Mouse (Mus musculus): ENCODE data around the gene Igdcc3. TPM values are rescaled to one million over a fixed set of nuclear protein-coding genes. Genes with fewer than 3 reads are reported as not detected.
A peak's percentile ranks its signal among the peaks of the same experiment; 100 is the strongest.

Igdcc3 gene
- polyA plus RNA-seq, 1 experiment from 2014 or later: 0.19 TPM

GRCm38 (mm10) chr9:65230250-65230649, 89.3 kb downstream of the Igdcc3 start:
- Histone ChIP-seq H3K27me3 (no peaks in the 10 kb centered on the region), H3K9me3 (replicated peaks) (no peaks in the 10 kb centered on the region), H3K4me3 (no peak overlapping the region), H3K9ac (no peak overlapping the region), H3K27ac (no peak overlapping the region), H3K4me2 (no peak overlapping the region), H3K36me3 (0 out of 2 replicates have a peak, but pooled peaks cover 6% of the 10 kb centered on the region), H3K4me1 (replicated peaks) (no peaks in the 10 kb centered on the region)
- WGBS: 71% methylated on average over 6 of the region's 6 CpGs
- ATAC-seq (replicated peaks; ENCODE audit: insufficient number of reproducible peaks, insufficient read depth, low FRiP score, low read depth): no peak

DNA sequence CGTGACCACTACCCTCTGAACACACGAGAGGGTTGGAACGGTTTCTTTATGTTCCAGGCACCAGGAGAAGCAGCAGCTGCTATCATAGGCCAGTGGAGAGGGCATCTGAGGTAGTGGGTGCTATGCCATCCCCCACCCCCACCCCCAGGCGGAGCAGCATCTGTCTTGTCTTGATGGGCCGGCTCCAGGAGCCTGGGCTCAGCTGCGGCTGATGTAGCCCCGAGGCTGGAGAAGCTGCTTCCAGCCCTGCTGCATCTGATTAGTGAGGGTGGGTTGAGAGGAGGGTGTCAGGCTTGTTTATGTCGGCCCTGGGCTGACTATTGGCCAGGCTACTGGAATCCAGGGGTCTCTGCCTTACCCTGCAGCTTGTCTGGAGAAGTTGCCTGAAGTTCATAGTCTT, 90.3 kb downstream of the Igdcc3 start:
- H3K4me1 ChIP-seq (replicated peaks): no peaks in the 10 kb centered on the region
- ATAC-seq (replicated peaks; ENCODE audit: insufficient number of reproducible peaks, insufficient read depth, low FRiP score, low read depth): 0 out of 2 replicates have a peak, but pooled peaks have one; percentile 18
- 58% methylated on average over 8 of the region's 8 CpGs for WGBS
- H3K27ac ChIP-seq: no peak overlapping the region
- H3K4me2 ChIP-seq: no peak overlapping the region
- H3K27me3 ChIP-seq: no peaks in the 10 kb centered on the region
- H3K9ac ChIP-seq: no peak overlapping the region
- H3K9me3 ChIP-seq (replicated peaks): no peaks in the 10 kb centered on the region
- H3K4me3 ChIP-seq: no peak overlapping the region
- H3K36me3 ChIP-seq: 0 out of 2 replicates have a peak, but pooled peaks cover 8% of the 10 kb centered on the region

DNA sequence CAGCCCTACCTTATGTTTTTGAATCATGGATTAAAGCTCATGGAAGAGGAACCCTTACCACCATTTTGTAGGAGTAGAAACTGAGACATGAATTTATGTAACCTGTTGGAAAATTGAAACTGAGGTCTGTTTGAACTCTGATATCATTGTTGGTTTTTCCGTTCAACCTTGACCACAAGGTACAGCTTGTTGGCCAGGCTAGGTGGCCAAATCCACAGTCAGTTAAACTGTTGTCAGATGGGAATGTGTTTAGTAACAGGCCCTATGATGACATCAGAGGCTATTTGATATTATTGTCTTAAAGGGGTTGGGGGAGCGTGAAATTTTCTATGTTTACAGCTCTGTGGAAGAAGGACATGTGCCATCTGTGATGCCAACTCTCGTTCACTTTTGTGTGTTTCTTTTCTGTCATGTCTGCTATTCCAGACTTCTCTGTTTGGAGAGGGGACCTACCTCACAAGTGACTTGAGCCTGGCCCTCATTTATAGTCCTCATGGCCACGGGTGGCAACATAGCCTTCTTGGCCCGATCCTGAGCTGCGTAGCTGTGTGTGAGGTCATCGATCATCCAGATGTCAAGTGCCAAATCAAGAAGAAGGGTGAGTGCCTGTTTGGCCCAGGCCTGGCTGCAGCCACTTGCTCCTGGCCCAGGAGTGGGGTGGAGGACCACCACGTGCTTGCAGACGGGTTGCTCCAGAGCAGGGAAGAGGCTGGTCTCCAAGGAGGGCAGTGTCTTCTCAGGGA, 92.4 kb downstream of the Igdcc3 start:
- no peak overlapping the region for H3K27ac ChIP-seq
- H3K9ac ChIP-seq: no peak overlapping the region
- H3K4me3 ChIP-seq: no peak overlapping the region
- no peaks in the 10 kb centered on the region for H3K9me3 ChIP-seq (replicated peaks)
- no peak overlapping the region for H3K4me2 ChIP-seq
- WGBS: 83% methylated on average over 9 of the region's 9 CpGs
- H3K4me1 ChIP-seq (replicated peaks): no peaks in the 10 kb centered on the region
- H3K27me3 ChIP-seq: no peaks in the 10 kb centered on the region
- H3K36me3 ChIP-seq: peaks cover 12% of the 10 kb centered on the region; the same call in 1 of the 2 replicates
- ATAC-seq (replicated peaks; ENCODE audit: insufficient number of reproducible peaks, insufficient read depth, low FRiP score, low read depth): no peak

DNA sequence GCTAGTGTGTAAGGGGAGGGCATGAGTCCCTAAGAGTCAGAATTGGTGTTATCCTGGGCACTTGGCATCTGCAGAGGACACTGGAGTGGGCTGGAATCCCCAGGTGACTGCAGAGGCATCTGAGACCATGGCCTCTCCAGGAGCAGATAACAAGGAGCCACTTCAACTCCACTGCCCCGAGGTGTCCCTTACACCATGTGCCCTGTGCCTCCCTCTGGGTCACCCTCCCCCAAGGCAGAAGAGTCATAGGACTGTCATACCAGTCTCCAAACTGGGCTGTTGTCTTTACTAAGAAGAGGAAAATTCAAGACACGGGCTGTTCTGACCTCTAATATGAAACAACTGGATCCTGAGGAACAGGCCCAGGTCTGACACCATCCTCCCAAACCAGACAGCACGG, 93.7 kb downstream of the Igdcc3 start:
- Histone ChIP-seq H3K4me3 (no peak overlapping the region), H3K4me2 (no peak overlapping the region), H3K27me3 (no peaks in the 10 kb centered on the region), H3K4me1 (replicated peaks) (no peaks in the 10 kb centered on the region), H3K9me3 (replicated peaks) (no peaks in the 10 kb centered on the region), H3K9ac (no peak overlapping the region), H3K36me3 (peaks cover 17% of the 10 kb centered on the region), H3K27ac (no peak overlapping the region)
- ATAC-seq (replicated peaks; ENCODE audit: insufficient number of reproducible peaks, insufficient read depth, low FRiP score, low read depth): no peak
- WGBS: 72% methylated on average over 3 of the region's 3 CpGs

Other genes starting within 250 kb of the Igdcc3 start
- gene Slc24a1, start 189.6 kb upstream of the Igdcc3 start, polyA plus RNA-seq (2015; fragmentation: Nextera tagmentation; extraction: Ambion mirVana): 0.03 and 0.04 TPM in 2 replicates
- gene Ints14, start 180.3 kb upstream of the Igdcc3 start, polyA plus RNA-seq (2015; fragmentation: Nextera tagmentation; extraction: Ambion mirVana): 32.5 and 36.9 TPM in 2 replicates
- 46.2 and 53.0 TPM in 2 replicates for gene Hacd3, start 119.5 kb upstream of the Igdcc3 start, polyA plus RNA-seq (2015; fragmentation: Nextera tagmentation; extraction: Ambion mirVana)
- gene Dpp8, start 108.8 kb upstream of the Igdcc3 start, polyA plus RNA-seq (2015; fragmentation: Nextera tagmentation; extraction: Ambion mirVana): 25.9 and 30.7 TPM in 2 replicates
- gene Igdcc4, start 39.7 kb upstream of the Igdcc3 start, polyA plus RNA-seq (2015; fragmentation: Nextera tagmentation; extraction: Ambion mirVana): 9.1 and 13.0 TPM in 2 replicates
- gene Parp16, start 54.2 kb downstream of the Igdcc3 start, polyA plus RNA-seq (2015; fragmentation: Nextera tagmentation; extraction: Ambion mirVana): 5.3 and 5.8 TPM in 2 replicates
- 0.03 and 0.04 TPM in 2 replicates for gene Cilp, start 124.0 kb downstream of the Igdcc3 start, polyA plus RNA-seq (2015; fragmentation: Nextera tagmentation; extraction: Ambion mirVana)
- gene Clpx, start 153.1 kb downstream of the Igdcc3 start, polyA plus RNA-seq (2015; fragmentation: Nextera tagmentation; extraction: Ambion mirVana): 44.4 and 46.4 TPM in 2 replicates
- gene Pdcd7, start 204.9 kb downstream of the Igdcc3 start, polyA plus RNA-seq (2015; fragmentation: Nextera tagmentation; extraction: Ambion mirVana): 5.8 and 7.1 TPM in 2 replicates
- 0.09 and 0.19 TPM in 2 replicates for gene Ubap1l, start 219.9 kb downstream of the Igdcc3 start, polyA plus RNA-seq (2015; fragmentation: Nextera tagmentation; extraction: Ambion mirVana)